Mouse (Mus musculus): ENCODE measurements around the gene Inhbc. TPM values are rescaled to one million over a fixed set of nuclear protein-coding genes. Genes with fewer than 3 reads are reported as not detected.

The Inhbc gene
- polyA plus RNA-seq (2016; fragmentation: Nextera tagmentation; extraction: Ambion mirVana) = not detected in 2 replicates

- 78% methylated on average over 22 of the region's 22 CpGs for WGBS
Observed at GRCm38 (mm10) chr10:127369834-127370820, at the start of gene Inhbc. Inhbc (minus strand) TSS chr10:127370431.

GRCm38 (mm10) chr10:127414141-127414540, 43.9 kb upstream of the Inhbc start:
- WGBS = 61% methylated on average over 3 of the region's 3 CpGs
- no peaks in the 10 kb centered on the region for H3K36me3 ChIP-seq
- no peak overlapping the region for H3K27ac ChIP-seq
- H3K4me2 ChIP-seq (replicated peaks) = no peak overlapping the region
- no peak overlapping the region for H3K9ac ChIP-seq
- H3K27me3 ChIP-seq = no peaks in the 10 kb centered on the region
- peaks cover 5% of the 10 kb centered on the region for H3K4me1 ChIP-seq
- ATAC-seq (ENCODE audit: low FRiP score) = no peak
- no peaks in the 10 kb centered on the region for H3K9me3 ChIP-seq (replicated peaks)
- H3K4me3 ChIP-seq = no peak overlapping the region

More at GRCm38 (mm10) chr10:127369834-127370820, at the start of gene Inhbc:
- ATAC-seq (ENCODE audit: low FRiP score) = no peak
- no peaks in the 10 kb centered on the region for H3K9me3 ChIP-seq (replicated peaks)
- H3K27ac ChIP-seq = no peak within 1 kb of the TSS
- no peaks in the 10 kb centered on the region for H3K4me1 ChIP-seq
- no peak within 1 kb of the TSS for H3K4me2 ChIP-seq (replicated peaks)
- no peak within 1 kb of the TSS for H3K4me3 ChIP-seq
- no peak within 1 kb of the TSS for H3K9ac ChIP-seq
- H3K27me3 ChIP-seq = no peaks in the 10 kb centered on the region
- H3K36me3 ChIP-seq = no peaks in the 10 kb centered on the region

GRCm38 (mm10) chr10:127413585-127413984, 43.4 kb upstream of the Inhbc start:
- Histone ChIP-seq H3K4me2 (replicated peaks) (no peak overlapping the region), H3K4me1 (peaks cover 5% of the 10 kb centered on the region), H3K27ac (no peak overlapping the region), H3K36me3 (no peaks in the 10 kb centered on the region), H3K9ac (no peak overlapping the region), H3K9me3 (replicated peaks) (no peaks in the 10 kb centered on the region), H3K27me3 (no peaks in the 10 kb centered on the region), H3K4me3 (no peak overlapping the region)
- WGBS = 100% methylated on average over 1 of the region's 1 CpGs
- ATAC-seq (ENCODE audit: low FRiP score) = no peak

GRCm38 (mm10) chr10:127412776-127413175, 42.5 kb upstream of the Inhbc start:
- no peaks in the 10 kb centered on the region for H3K27me3 ChIP-seq
- H3K4me3 ChIP-seq = no peak overlapping the region
- no peak overlapping the region for H3K27ac ChIP-seq
- ATAC-seq (ENCODE audit: low FRiP score) = no peak
- WGBS = 71% methylated on average over 2 of the region's 2 CpGs
- no peaks in the 10 kb centered on the region for H3K36me3 ChIP-seq
- no peaks in the 10 kb centered on the region for H3K9me3 ChIP-seq (replicated peaks)
- no peak overlapping the region for H3K4me2 ChIP-seq (replicated peaks)
- H3K9ac ChIP-seq = no peak overlapping the region
- H3K4me1 ChIP-seq = peaks cover 5% of the 10 kb centered on the region

- Histone ChIP-seq H3K4me2 (replicated peaks) (no peak overlapping the region), H3K9me3 (replicated peaks) (no peaks in the 10 kb centered on the region), H3K27me3 (no peaks in the 10 kb centered on the region), H3K4me3 (no peak overlapping the region), H3K9ac (no peak overlapping the region), H3K4me1 (peaks cover 5% of the 10 kb centered on the region), H3K27ac (no peak overlapping the region), H3K36me3 (no peaks in the 10 kb centered on the region)
- no peak for ATAC-seq (ENCODE audit: low FRiP score)
- WGBS = 22% methylated on average over 5 of the region's 5 CpGs
Observed at GRCm38 (mm10) chr10:127412101-127412500, 41.9 kb upstream of the Inhbc start.

GRCm38 (mm10) chr10:127407391-127407790, 37.2 kb upstream of the Inhbc start:
- H3K27me3 ChIP-seq = no peaks in the 10 kb centered on the region
- 63% methylated on average over 4 of the region's 4 CpGs for WGBS
- no peaks in the 10 kb centered on the region for H3K9me3 ChIP-seq (replicated peaks)

GRCm38 (mm10) chr10:127404701-127405100, 34.5 kb upstream of the Inhbc start:
- Histone ChIP-seq H3K9ac (no peak overlapping the region), H3K4me3 (no peak overlapping the region), H3K4me2 (replicated peaks) (no peak overlapping the region), H3K27me3 (no peaks in the 10 kb centered on the region), H3K27ac (no peak overlapping the region), H3K9me3 (replicated peaks) (no peaks in the 10 kb centered on the region), H3K4me1 (no peaks in the 10 kb centered on the region), H3K36me3 (peaks cover 28% of the 10 kb centered on the region)
- ATAC-seq (ENCODE audit: low FRiP score) = no peak
- 100% methylated on average over 3 of the region's 3 CpGs for WGBS

More at GRCm38 (mm10) chr10:127407391-127407790, 37.2 kb upstream of the Inhbc start:
- Histone ChIP-seq H3K4me1 (peaks cover 3% of the 10 kb centered on the region), H3K4me2 (replicated peaks) (no peak overlapping the region), H3K4me3 (no peak overlapping the region), H3K36me3 (peaks cover 4% of the 10 kb centered on the region; the same call in 1 of the 2 replicates), H3K27ac (no peak overlapping the region), H3K9ac (no peak overlapping the region)
- ATAC-seq (ENCODE audit: low FRiP score) = no peak

- H3K36me3 ChIP-seq = peaks cover 24% of the 10 kb centered on the region
Observed at GRCm38 (mm10) chr10:127391774-127392173, 21.5 kb upstream of the Inhbc start.

GRCm38 (mm10) chr10:127381743-127382134, 11.5 kb upstream of the Inhbc start:
- Histone ChIP-seq H3K4me3 (peak overlapping the region; percentile 68), H3K9me3 (replicated peaks) (no peaks in the 10 kb centered on the region), H3K4me2 (replicated peaks) (peak overlapping the region; percentile 81), H3K9ac (peak overlapping the region; percentile 77; the same call in 1 of the 2 replicates), H3K4me1 (peaks cover 9% of the 10 kb centered on the region), H3K36me3 (no peaks in the 10 kb centered on the region), H3K27me3 (no peaks in the 10 kb centered on the region), H3K27ac (peak overlapping the region; percentile 95; the same call in 1 of the 2 replicates)
- no peak for ATAC-seq (ENCODE audit: low FRiP score)
- WGBS = 49% methylated on average over 2 of the region's 2 CpGs

More at GRCm38 (mm10) chr10:127391774-127392173, 21.5 kb upstream of the Inhbc start:
- 81% methylated on average over 6 of the region's 6 CpGs for WGBS
- H3K27ac ChIP-seq = no peak overlapping the region
- H3K4me1 ChIP-seq = no peaks in the 10 kb centered on the region
- no peak for ATAC-seq (ENCODE audit: low FRiP score)
- no peak overlapping the region for H3K9ac ChIP-seq
- no peaks in the 10 kb centered on the region for H3K9me3 ChIP-seq (replicated peaks)
- H3K4me2 ChIP-seq (replicated peaks) = no peak overlapping the region
- no peaks in the 10 kb centered on the region for H3K27me3 ChIP-seq
- H3K4me3 ChIP-seq = no peak overlapping the region

- Histone ChIP-seq H3K9ac (peak overlapping the region; percentile 77), H3K27ac (peak overlapping the region; percentile 95), H3K9me3 (replicated peaks) (no peaks in the 10 kb centered on the region), H3K4me2 (replicated peaks) (peak overlapping the region; percentile 81), H3K4me3 (peak overlapping the region; percentile 68), H3K36me3 (no peaks in the 10 kb centered on the region), H3K27me3 (no peaks in the 10 kb centered on the region), H3K4me1 (peaks cover 9% of the 10 kb centered on the region)
- peak; percentile 83 for ATAC-seq (ENCODE audit: low FRiP score)
- WGBS = 1% methylated on average over 38 of the region's 79 CpGs
Observed at GRCm38 (mm10) chr10:127380767-127381742, 10.8 kb upstream of the Inhbc start.

- Histone ChIP-seq H3K36me3 (no peaks in the 10 kb centered on the region), H3K27me3 (no peaks in the 10 kb centered on the region), H3K27ac (peak within 1 kb of the TSS; percentile 95), H3K4me3 (peak within 1 kb of the TSS; percentile 68), H3K4me2 (replicated peaks) (peak within 1 kb of the TSS; percentile 81), H3K9ac (peak within 1 kb of the TSS; percentile 77), H3K4me1 (peaks cover 9% of the 10 kb centered on the region), H3K9me3 (replicated peaks) (no peaks in the 10 kb centered on the region)
- peak; percentile 96 for ATAC-seq (ENCODE audit: low FRiP score)
- under 1% methylated on average over 52 of the region's 53 CpGs for WGBS
Observed at GRCm38 (mm10) chr10:127380251-127380691, 10.0 kb upstream of the Inhbc start, which contains the start of gene R3hdm2. R3hdm2 (plus strand) TSS chr10:127380327.

Data from hindbrain, embryonic 12.5 days (tissue).